Mouse (Mus musculus): ENCODE data around the gene Prdx2. TPM values are rescaled to one million over a fixed set of nuclear protein-coding genes. Genes with fewer than 3 reads are reported as not detected.

Prdx2 gene
- polyA plus RNA-seq, 1 experiment from 2014 or later, result 1,326 TPM

DNA sequence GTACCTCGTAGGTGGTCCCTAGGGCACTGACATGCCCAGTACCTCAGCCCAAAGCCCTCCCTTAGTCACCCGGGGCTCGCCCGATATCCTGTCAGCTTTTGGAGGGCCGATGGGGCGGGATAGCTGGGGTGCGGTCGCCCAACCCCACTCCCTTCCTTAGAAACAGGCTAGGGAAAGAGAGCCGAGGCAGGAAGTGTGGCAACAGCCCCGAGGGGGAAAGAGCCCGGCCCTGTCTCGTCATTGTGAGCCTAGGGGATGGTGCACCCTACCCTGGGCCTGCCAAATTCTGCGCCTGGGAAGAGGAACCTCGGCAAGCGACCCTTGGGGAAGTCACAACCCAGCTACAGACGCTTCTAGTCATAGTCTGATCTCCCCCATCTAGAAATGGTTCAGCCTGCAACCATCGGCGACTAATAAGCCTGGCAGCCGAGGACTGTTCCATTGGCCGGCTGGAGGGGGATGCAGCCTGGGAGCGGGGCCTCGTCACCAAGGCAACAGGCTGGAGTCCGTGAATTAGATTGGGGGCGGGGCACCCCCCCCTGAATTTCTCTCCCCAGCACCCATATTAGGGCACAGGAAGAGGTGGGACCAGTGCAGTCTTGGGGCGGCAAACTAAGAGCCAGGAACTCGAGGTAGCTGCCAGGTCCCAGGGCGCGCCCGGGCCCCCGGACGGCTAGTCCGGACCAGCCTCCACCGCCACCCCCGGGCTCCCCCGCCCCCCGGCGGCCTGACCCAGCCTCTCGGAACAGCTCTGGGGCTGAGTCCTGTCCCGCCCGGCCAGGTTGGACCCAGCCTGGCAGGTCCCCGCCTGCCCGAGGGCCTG is 10.4 kb downstream of the Prdx2 start:
- Histone ChIP-seq H3K4me3 (ENCODE audit: low read depth, low read length) (peak overlapping the region; percentile 33), H3K9ac (ENCODE audit: low read length) (peak overlapping the region; percentile 53), H3K27me3 (ENCODE audit: control insufficient read depth, insufficient read depth, low read length) (peaks cover 15% of the 10 kb centered on the region), H3K36me3 (ENCODE audit: control insufficient read depth, insufficient read depth, low read length) (no peaks in the 10 kb centered on the region), H3K27ac (replicated peaks; ENCODE audit: low read depth, low read length) (no peak overlapping the region), H3K4me1 (ENCODE audit: control insufficient read depth, insufficient read depth, low read length) (peaks cover 54% of the 10 kb centered on the region), H3K9me3 (ENCODE audit: control insufficient read depth, low read length) (no peaks in the 10 kb centered on the region), H3K4me2 (ENCODE audit: low read depth, severe bottlenecking) (peak overlapping the region; percentile 97)
- 2% methylated on average over 28 of the region's 42 CpGs for WGBS
- ATAC-seq (ENCODE audit: insufficient number of reproducible peaks, low FRiP score, low TSS enrichment, low read depth) (peak; percentile 11; the same call in 1 of the 2 replicates), DNase-seq (ENCODE audit: low spot score) (peak; percentile 90)

GRCm38 (mm10) chr8:84980622-84981358 is 11.4 kb downstream of the Prdx2 start:
- Histone ChIP-seq H3K36me3 (ENCODE audit: control insufficient read depth, insufficient read depth, low read length) (no peaks in the 10 kb centered on the region), H3K4me1 (ENCODE audit: control insufficient read depth, insufficient read depth, low read length) (peaks cover 58% of the 10 kb centered on the region), H3K4me3 (ENCODE audit: low read depth, low read length) (peak overlapping the region; percentile 33; the same call in 1 of the 2 replicates), H3K9me3 (ENCODE audit: control insufficient read depth, low read length) (no peaks in the 10 kb centered on the region), H3K9ac (ENCODE audit: low read length) (no peak overlapping the region), H3K27me3 (ENCODE audit: control insufficient read depth, insufficient read depth, low read length) (peaks cover 15% of the 10 kb centered on the region), H3K4me2 (ENCODE audit: low read depth, severe bottlenecking) (no peak overlapping the region), H3K27ac (replicated peaks; ENCODE audit: low read depth, low read length) (no peak overlapping the region; the same call in 1 of the 2 replicates)
- WGBS, result 33% methylated on average over 11 of the region's 11 CpGs
- DNase-seq (ENCODE audit: low spot score), result peak; percentile 38
- ATAC-seq (ENCODE audit: insufficient number of reproducible peaks, low FRiP score, low TSS enrichment, low read depth), result no peak

DNA sequence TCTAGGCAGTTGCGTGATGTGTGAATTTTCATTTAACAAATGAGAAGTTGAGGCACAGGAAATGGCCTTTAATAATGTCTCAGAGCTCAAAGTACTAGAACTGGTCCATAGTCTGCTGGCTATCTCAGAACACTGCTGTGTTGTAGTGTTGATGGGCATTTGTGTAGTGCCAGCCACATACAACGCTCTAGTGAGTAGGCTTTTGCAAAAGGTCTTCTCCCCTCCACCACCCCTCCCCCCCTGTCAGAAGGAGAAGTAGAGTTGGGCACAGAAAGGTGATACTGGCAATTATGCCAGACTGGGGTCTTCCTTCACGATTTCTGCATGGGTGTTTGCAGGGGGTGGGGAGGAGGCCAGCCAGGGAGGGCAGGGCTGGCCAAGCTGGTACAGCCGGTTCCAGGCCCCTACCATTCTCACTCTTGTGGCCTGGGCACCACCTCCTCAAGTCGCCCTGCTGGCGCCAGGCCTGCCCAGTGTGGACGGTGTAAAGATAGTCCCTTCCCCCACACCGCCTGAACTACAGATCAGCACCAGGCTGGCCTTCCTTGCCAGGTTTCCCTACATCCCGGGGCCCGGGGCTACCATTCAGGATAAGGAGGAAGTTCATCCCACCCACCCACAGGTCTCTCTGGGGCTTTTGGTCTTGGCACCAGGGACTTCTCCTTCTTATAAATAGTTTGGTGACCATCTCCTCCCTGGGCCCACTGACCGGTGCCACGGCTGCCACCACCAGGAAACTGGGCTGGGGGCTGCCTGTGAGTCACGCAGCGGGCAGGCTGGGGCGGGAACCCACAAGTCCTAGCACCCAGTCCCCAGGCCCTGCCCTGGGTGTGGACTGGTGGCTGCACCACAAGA is 12.5 kb downstream of the Prdx2 start:
- Histone ChIP-seq H3K9ac (ENCODE audit: low read length) (no peak overlapping the region; the same call in 1 of the 2 replicates), H3K9me3 (ENCODE audit: control insufficient read depth, low read length) (no peaks in the 10 kb centered on the region), H3K4me3 (ENCODE audit: low read depth, low read length) (no peak overlapping the region), H3K27me3 (ENCODE audit: control insufficient read depth, insufficient read depth, low read length) (peaks cover 15% of the 10 kb centered on the region), H3K27ac (replicated peaks; ENCODE audit: low read depth, low read length) (no peak overlapping the region), H3K36me3 (ENCODE audit: control insufficient read depth, insufficient read depth, low read length) (no peaks in the 10 kb centered on the region), H3K4me1 (ENCODE audit: control insufficient read depth, insufficient read depth, low read length) (peaks cover 52% of the 10 kb centered on the region), H3K4me2 (ENCODE audit: low read depth, severe bottlenecking) (no peak overlapping the region)
- ATAC-seq (ENCODE audit: insufficient number of reproducible peaks, low FRiP score, low TSS enrichment, low read depth) (no peak), DNase-seq (ENCODE audit: low spot score) (no peak)
- WGBS, result 77% methylated on average over 15 of the region's 15 CpGs

DNA sequence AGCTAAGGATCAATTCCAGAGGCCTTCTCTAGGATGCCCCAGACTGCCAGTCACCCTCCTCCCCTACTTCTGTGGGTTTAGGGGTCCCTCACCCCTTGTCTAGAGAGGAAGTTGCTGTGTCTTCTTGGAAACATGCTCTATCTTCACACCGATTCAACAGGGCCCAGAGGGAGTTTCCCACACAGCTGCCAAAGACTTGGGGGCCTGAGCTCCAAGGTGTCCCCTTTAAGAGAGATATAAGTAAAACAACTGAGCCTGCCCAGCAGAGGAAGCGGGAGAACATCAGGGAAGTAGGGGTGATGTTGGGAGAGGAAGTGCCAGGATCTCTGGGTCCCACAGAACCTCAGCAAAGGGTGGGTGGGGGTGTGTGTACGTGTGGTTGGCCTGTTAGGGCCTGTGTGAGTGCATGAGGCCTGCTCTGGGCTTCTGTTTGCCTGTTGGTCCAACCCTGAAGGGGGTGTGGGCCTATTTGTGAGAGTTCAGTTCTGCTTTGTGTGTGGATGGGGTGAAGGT is 13.2 kb downstream of the Prdx2 start:
- Histone ChIP-seq H3K36me3 (ENCODE audit: control insufficient read depth, insufficient read depth, low read length) (no peaks in the 10 kb centered on the region), H3K4me2 (ENCODE audit: low read depth, severe bottlenecking) (no peak overlapping the region), H3K4me1 (ENCODE audit: control insufficient read depth, insufficient read depth, low read length) (peaks cover 46% of the 10 kb centered on the region), H3K4me3 (ENCODE audit: low read depth, low read length) (no peak overlapping the region), H3K9ac (ENCODE audit: low read length) (no peak overlapping the region; the same call in 1 of the 2 replicates), H3K9me3 (ENCODE audit: control insufficient read depth, low read length) (no peaks in the 10 kb centered on the region), H3K27me3 (ENCODE audit: control insufficient read depth, insufficient read depth, low read length) (peaks cover 8% of the 10 kb centered on the region), H3K27ac (replicated peaks; ENCODE audit: low read depth, low read length) (no peak overlapping the region)
- DNase-seq (ENCODE audit: low spot score), result no peak
- no peak for ATAC-seq (ENCODE audit: insufficient number of reproducible peaks, low FRiP score, low TSS enrichment, low read depth)
- 62% methylated on average over 3 of the region's 3 CpGs for WGBS

- Histone ChIP-seq H3K9ac (ENCODE audit: low read length) (peak overlapping the region; percentile 37; the same call in 1 of the 2 replicates), H3K4me1 (ENCODE audit: control insufficient read depth, insufficient read depth, low read length) (peaks cover 36% of the 10 kb centered on the region), H3K36me3 (ENCODE audit: control insufficient read depth, insufficient read depth, low read length) (no peaks in the 10 kb centered on the region), H3K4me3 (ENCODE audit: low read depth, low read length) (no peak overlapping the region), H3K4me2 (ENCODE audit: low read depth, severe bottlenecking) (peak overlapping the region; percentile 97), H3K27me3 (ENCODE audit: control insufficient read depth, insufficient read depth, low read length) (no peaks in the 10 kb centered on the region), H3K27ac (replicated peaks; ENCODE audit: low read depth, low read length) (peak overlapping the region; percentile 68), H3K9me3 (ENCODE audit: control insufficient read depth, low read length) (no peaks in the 10 kb centered on the region)
- 7% methylated on average over 16 of the region's 16 CpGs for WGBS
- ATAC-seq (ENCODE audit: insufficient number of reproducible peaks, low FRiP score, low TSS enrichment, low read depth) (no peak), DNase-seq (ENCODE audit: low spot score) (no peak)
Measured at GRCm38 (mm10) chr8:84984294-84985048, 15.1 kb downstream of the Prdx2 start.

GRCm38 (mm10) chr8:84985049-84985683 is 15.8 kb downstream of the Prdx2 start:
- H3K9ac ChIP-seq (ENCODE audit: low read length), result peak overlapping the region; percentile 64
- no peaks in the 10 kb centered on the region for H3K9me3 ChIP-seq (ENCODE audit: control insufficient read depth, low read length)
- H3K4me3 ChIP-seq (ENCODE audit: low read depth, low read length), result peak overlapping the region; percentile 39
- ATAC-seq (ENCODE audit: insufficient number of reproducible peaks, low FRiP score, low TSS enrichment, low read depth), result no peak
- peaks cover 33% of the 10 kb centered on the region for H3K4me1 ChIP-seq (ENCODE audit: control insufficient read depth, insufficient read depth, low read length)
- DNase-seq (ENCODE audit: low spot score), result no peak
- H3K36me3 ChIP-seq (ENCODE audit: control insufficient read depth, insufficient read depth, low read length), result no peaks in the 10 kb centered on the region
- WGBS, result under 1% methylated on average over 23 of the region's 23 CpGs
- no peaks in the 10 kb centered on the region for H3K27me3 ChIP-seq (ENCODE audit: control insufficient read depth, insufficient read depth, low read length)
- H3K27ac ChIP-seq (replicated peaks; ENCODE audit: low read depth, low read length), result peak overlapping the region; percentile 23; the same call in 1 of the 2 replicates
- peak overlapping the region; percentile 97 for H3K4me2 ChIP-seq (ENCODE audit: low read depth, severe bottlenecking)

DNA sequence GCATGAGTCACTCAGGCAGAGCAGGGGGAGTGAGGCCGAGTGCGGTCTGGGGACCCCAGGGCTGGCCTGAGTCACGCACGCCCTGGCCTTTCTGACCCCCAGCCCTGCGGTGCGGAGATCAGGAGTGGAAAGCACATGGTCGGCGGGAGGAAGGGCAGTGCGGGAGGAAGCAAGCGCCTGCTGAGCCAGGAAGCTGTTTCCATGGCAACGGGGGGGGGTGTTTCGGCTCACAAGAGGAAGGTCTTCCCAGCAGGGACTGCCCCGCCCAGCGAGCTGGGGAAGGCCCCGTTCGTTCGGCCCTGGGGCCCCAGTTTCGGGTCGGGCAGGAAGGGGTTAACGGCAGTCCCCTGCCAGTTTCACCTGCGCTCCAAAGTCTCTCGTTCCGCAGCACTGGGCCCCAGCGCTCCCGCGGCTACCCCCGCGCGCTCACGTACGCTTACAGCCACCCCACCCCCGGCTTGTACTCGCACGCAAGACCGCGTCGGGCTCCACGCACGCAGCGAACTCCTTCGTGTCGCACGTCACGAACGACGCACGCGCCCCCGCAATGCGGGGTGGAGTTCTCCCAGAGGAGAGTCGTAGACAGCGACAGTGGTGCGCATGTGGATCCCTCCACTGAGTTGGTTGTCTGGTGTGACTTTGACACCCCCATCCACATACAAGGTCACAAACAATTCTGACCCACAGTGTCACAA is 16.4 kb downstream of the Prdx2 start:
- H3K4me1 ChIP-seq (ENCODE audit: control insufficient read depth, insufficient read depth, low read length), result peaks cover 28% of the 10 kb centered on the region
- DNase-seq (ENCODE audit: low spot score) (peak; percentile 84), ATAC-seq (ENCODE audit: insufficient number of reproducible peaks, low FRiP score, low TSS enrichment, low read depth) (peak; percentile 14; the same call in 1 of the 2 replicates)
- under 1% methylated on average over 52 of the region's 53 CpGs for WGBS
- peak overlapping the region; percentile 64 for H3K9ac ChIP-seq (ENCODE audit: low read length)
- H3K9me3 ChIP-seq (ENCODE audit: control insufficient read depth, low read length), result no peaks in the 10 kb centered on the region
- peak overlapping the region; percentile 39 for H3K4me3 ChIP-seq (ENCODE audit: low read depth, low read length)
- peak overlapping the region; percentile 97 for H3K4me2 ChIP-seq (ENCODE audit: low read depth, severe bottlenecking)
- H3K36me3 ChIP-seq (ENCODE audit: control insufficient read depth, insufficient read depth, low read length), result no peaks in the 10 kb centered on the region
- H3K27ac ChIP-seq (replicated peaks; ENCODE audit: low read depth, low read length), result 0 out of 2 replicates have a peak overlapping the region, but pooled peaks have one; percentile 23
- H3K27me3 ChIP-seq (ENCODE audit: control insufficient read depth, insufficient read depth, low read length), result no peaks in the 10 kb centered on the region

All from limb, embryonic 11.5 days (tissue).